Mouse (Mus musculus): Measurements from ENCODE around the gene Nos1. TPM values are rescaled to one million over a fixed set of nuclear protein-coding genes. Genes with fewer than 3 reads are reported as not detected.
"Not testable (repeated sequence)": the region's sequence is repeated elsewhere in the genome, so short reads cannot be mapped to it uniquely, and the experiment has no call there.

The Nos1 gene
- total RNA-seq, 2 experiments from 2014 or later = 46.2 to 62.5 TPM

- no peak for DNase-seq (ENCODE audit: extremely low spot score in 1 of 2, low spot score in 1 of 2)
Observed at GRCm38 (mm10) chr5:117837731-117838130, 56.9 kb downstream of the Nos1 start.

DNA sequence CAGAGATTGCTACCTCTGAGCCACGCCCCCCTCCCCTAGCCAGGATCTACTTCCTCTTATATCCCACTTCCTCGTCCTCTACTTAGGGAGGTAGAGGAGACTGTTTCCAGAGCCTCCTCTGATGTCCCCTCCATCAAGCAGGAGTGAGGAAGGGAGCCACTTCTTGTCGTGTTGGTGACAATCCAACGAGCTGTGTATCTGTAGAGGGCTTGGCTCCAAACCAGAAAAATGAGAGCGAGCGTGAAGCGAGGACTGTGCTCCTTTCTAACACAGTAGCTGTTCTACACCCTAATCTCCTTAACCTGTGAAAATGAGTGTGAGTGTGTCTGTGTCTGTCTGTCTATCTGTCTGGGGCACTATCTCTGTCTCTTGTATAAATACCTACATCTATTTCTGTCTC is 58.7 kb downstream of the Nos1 start:
- DNase-seq (ENCODE audit: extremely low spot score in 1 of 2, low spot score in 1 of 2) = no peak

DNA sequence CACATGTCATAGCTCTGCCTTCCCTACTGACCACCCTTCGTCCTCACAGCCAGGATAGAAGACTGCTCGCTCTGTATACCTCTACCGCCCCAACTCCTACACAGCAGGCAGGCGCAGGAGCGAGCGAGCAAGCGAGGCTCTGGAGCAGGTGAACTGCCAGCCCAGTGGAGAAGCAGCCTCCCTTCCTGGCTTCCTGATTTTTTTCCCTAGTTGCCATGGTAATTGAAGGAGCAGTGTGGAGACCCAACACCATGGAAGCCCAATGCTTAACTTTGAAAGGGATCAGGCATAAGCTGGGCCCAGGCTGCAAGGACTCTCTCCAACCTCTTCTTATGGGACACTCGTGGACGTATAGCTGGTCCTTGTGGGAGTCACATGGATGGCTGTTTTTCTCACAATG is 59.4 kb downstream of the Nos1 start:
- DNase-seq (ENCODE audit: extremely low spot score in 1 of 2, low spot score in 1 of 2) = no peak

DNA sequence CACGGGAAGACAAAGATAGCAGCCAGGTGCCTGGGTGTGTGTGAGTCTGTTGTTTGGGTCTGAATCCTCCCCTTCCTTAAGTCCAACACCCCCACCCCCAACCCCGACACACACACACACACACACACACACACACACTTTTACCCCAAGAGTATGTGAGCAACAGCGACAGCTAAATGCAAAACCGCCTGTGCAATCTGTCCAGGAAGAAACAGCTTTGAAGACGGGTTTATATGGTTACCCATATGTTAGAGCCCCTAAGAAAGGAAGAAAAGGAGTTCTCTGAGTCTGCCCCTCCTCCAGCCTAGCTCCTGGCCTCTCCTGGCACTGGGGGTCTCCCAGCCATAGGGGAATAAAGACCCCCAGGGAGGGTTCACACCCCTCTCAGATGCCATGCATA is 60.2 kb downstream of the Nos1 start:
- DNase-seq (ENCODE audit: extremely low spot score in 1 of 2, low spot score in 1 of 2) = no peak

GRCm38 (mm10) chr5:117841651-117842347 is 61.0 kb downstream of the Nos1 start:
- DNase-seq (ENCODE audit: extremely low spot score in 1 of 2, low spot score in 1 of 2) = peak; percentile 22 to 33

GRCm38 (mm10) chr5:117842699-117843098 is 61.9 kb downstream of the Nos1 start:
- no peak for DNase-seq (ENCODE audit: extremely low spot score in 1 of 2, low spot score in 1 of 2)

- no peak for DNase-seq (ENCODE audit: extremely low spot score in 1 of 2, low spot score in 1 of 2)
Observed at GRCm38 (mm10) chr5:117844611-117845010, 63.8 kb downstream of the Nos1 start.

DNA sequence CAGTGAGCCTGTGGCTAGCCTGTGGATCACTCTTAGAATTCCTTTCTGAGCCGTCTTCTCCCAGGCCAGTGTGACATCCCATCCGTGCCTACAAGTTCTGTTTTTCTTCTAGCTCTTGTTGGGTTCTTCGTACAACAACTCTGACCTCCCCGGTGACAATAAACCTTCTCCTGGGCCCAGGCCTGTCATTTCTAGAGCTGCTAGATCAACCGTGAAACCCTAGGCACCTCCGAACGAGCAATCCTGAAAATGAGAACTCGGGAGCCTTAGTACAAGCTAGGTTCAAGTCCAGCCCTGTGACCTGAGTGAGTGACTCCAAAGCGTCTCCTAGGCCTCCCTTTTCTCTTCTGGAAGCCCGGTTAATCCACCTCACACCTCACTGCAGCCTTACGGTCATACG is 69.6 kb downstream of the Nos1 start:
- DNase-seq (ENCODE audit: extremely low spot score in 1 of 2, low spot score in 1 of 2) = no peak

DNA sequence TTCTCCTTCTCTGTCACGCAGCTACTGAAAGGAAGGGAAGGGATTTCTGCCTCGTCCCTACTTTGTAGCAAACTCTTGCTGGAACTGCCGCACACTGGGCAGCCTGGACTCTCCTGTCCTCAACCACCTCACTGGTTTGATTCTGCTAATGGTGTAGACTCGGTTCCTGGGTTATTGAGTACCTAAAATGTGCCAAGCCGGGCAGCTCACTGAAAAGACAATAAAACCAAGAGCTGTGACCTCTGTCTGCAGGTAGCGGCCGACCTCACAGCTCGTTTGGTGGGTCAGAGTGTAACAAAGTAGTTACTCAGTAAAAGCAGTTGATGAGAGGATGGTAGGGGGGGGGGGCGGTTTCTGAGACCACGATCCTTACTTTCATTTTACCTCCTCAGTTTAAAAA is 72.9 kb downstream of the Nos1 start:
- no peak for DNase-seq (ENCODE audit: extremely low spot score in 1 of 2, low spot score in 1 of 2)

GRCm38 (mm10) chr5:117864588-117865300 is 83.9 kb downstream of the Nos1 start:
- DNase-seq (ENCODE audit: extremely low spot score in 1 of 2, low spot score in 1 of 2) = peak; percentile 50 to 54

- no peak for DNase-seq (ENCODE audit: extremely low spot score in 1 of 2, low spot score in 1 of 2)
Observed at GRCm38 (mm10) chr5:117865876-117866275, 85.0 kb downstream of the Nos1 start.

- no peak for DNase-seq (ENCODE audit: extremely low spot score in 1 of 2, low spot score in 1 of 2)
Observed at GRCm38 (mm10) chr5:117871614-117872013, 90.8 kb downstream of the Nos1 start.

DNA sequence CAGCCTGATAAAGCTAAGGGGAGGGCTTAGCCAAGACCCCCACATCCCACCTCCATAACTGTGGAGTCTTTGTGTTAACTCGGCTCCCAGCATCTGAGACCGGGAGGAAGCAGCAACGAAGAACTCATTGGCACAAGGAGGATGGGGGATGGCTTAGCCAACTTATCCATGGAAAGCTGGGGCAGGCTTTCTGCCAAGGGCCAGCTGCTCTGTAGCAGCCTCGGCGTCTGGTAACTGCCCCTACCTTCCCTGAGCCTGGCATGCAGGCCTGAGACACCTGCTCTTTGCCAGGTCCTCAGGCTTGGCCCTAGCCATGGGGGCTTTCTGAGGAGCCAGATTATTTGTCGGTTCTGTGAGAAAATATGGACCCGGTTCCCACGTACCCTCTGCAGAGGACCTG is 93.0 kb downstream of the Nos1 start:
- no peak for DNase-seq (ENCODE audit: extremely low spot score in 1 of 2, low spot score in 1 of 2)

GRCm38 (mm10) chr5:117874236-117874635 is 93.4 kb downstream of the Nos1 start:
- no peak for DNase-seq (ENCODE audit: extremely low spot score in 1 of 2, low spot score in 1 of 2)

GRCm38 (mm10) chr5:117879136-117879535 is 98.3 kb downstream of the Nos1 start:
- no peak for DNase-seq (ENCODE audit: extremely low spot score in 1 of 2, low spot score in 1 of 2)

DNA sequence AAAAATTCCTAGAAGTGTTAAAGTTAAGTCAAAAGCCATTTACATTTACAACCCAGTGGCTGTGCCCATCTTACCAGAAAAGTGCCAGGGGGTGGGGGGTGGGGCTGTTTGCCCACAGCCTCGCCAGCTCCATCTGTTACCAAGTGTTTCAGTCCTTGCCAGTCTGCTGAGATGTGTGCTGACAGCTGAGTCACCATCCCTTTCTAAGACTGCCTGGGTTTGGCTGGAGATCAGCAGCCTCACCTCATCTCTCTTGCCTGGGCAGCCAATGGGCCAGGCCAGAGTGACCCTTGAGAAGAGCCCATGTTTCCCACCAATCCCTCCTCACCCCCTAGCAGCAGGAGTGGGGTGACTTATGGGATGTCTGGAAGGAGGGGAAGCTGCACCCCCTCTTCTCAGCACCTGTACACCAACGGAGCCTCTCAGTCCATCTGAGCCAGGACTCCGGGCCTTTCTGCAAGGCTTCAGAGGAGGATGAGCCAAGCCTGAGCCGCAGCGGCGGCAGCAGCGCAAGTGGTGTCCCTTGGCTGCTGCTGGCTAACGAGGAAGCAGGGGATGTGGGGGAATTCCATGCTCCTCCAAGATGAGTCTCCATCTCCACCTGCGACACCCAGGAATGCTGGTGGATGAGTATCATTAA is 100.2 kb downstream of the Nos1 start:
- DNase-seq (ENCODE audit: extremely low spot score in 1 of 2, low spot score in 1 of 2) = no peak

GRCm38 (mm10) chr5:117882411-117882810 is 101.6 kb downstream of the Nos1 start:
- not testable (repeated sequence) for DNase-seq (ENCODE audit: extremely low spot score in 1 of 2, low spot score in 1 of 2)

DNA sequence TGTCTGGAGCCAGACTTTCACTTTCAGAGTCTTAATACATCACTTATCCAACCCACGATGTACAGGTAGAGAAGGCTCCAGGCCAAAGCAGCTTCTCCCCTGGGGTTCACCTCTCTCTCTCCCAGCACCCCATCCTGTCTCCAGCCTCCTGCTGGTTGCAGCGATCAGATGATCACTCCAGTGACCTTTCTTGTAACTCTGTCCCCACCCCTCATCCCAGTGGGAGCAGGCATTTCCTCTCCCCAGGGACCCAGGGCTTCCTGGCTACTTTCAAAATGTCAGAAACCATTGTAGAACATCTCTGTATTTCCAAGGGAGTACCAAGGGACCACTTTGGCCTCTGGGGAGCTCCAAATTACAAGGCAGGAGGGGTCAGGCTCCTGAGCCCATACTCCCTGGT is 104.2 kb downstream of the Nos1 start:
- DNase-seq (ENCODE audit: extremely low spot score in 1 of 2, low spot score in 1 of 2) = no peak

DNA sequence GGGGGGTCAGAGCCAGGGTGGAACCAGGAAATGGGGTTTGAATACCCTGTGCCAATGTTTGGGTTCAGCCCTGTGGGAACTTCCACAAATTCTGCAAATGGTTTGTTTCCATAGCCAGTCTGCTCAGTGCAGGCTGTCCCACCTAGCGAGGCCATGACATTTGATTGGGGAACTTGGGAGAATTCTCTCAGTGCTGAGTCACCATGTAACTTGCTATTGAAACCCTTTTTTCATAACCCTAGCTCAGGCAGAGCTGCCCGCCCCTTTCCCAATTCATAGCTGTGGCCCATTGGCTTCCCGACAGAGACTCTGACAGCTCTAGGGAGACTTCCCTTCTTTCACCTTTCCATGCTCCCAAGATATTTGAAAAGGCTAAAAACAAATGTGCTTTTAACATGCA is 107.3 kb downstream of the Nos1 start:
- DNase-seq (ENCODE audit: extremely low spot score in 1 of 2, low spot score in 1 of 2) = no peak

DNA sequence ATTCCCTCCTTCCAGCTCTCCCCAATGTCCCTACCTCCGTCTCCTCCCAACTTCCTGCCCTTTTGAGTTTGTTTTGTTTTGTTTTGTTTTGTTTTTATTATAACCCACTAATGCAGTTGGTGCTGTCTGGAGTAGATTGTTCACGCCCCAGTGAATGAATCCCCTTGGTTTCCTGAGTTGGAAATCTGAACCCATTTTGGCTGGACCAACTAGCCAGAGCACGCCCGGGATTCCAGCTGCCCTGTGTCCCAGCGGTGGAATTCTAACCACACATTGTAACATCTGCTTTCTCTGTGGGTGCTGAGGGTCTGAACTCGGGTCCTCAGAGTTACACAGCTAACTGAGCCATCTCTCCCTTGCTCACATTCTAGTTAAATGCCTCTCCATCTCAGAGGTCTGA is 108.1 kb downstream of the Nos1 start:
- DNase-seq (ENCODE audit: extremely low spot score in 1 of 2, low spot score in 1 of 2) = no peak

DNA sequence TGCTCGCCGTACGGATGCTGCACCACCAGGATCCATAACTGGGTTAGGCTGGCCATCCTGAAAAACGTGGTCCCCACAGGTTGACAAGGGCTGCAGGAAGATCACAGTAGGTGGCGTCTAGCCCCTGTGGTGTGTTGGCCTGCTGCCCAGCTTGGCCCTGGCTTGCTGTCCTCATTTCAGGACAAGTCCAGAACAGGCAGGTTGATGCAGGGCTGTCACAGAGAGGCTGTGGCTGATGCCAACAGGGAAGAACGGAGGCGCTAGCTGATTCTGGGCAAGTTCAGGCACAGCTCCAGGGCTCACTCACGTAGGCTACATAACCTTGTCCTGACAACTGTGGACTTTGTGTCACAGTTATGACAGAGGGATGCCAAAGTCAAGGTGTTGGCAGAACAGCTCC is 108.7 kb downstream of the Nos1 start:
- DNase-seq (ENCODE audit: extremely low spot score in 1 of 2, low spot score in 1 of 2) = no peak

GRCm38 (mm10) chr5:117890871-117891270 is 110.0 kb downstream of the Nos1 start:
- no peak for DNase-seq (ENCODE audit: extremely low spot score in 1 of 2, low spot score in 1 of 2)
